Mouse (Mus musculus) monocyte, adult 5-6 weeks (primary cell): Measurements from ENCODE around the gene Kcnk4. TPM values are rescaled to one million over a fixed set of nuclear protein-coding genes. Genes with fewer than 3 reads are reported as not detected.

ENCODE experiments used
- ATAC-seq: fragments of 153-309, 156-312 bp; replicated peaks from 2 replicates; pipeline ENCODE4 v1.8.0; 2017; ENCODE audit warnings: mild to moderate bottlenecking; ENCODE audit not compliant: low TSS enrichment, insufficient number of reproducible peaks, severe bottlenecking, poor library complexity, low FRiP score
- total RNA-seq: library from RNA; stranded (forward); fragments of 200-1000, 200-491, 200-594 nt; gene quantifications from 3 replicates; pipeline ENCODE4 v1.2.3, GENCODE M21; 2017

The Kcnk4 gene
- total RNA-seq, 1 experiment from 2014 or later = not detected

DNA sequence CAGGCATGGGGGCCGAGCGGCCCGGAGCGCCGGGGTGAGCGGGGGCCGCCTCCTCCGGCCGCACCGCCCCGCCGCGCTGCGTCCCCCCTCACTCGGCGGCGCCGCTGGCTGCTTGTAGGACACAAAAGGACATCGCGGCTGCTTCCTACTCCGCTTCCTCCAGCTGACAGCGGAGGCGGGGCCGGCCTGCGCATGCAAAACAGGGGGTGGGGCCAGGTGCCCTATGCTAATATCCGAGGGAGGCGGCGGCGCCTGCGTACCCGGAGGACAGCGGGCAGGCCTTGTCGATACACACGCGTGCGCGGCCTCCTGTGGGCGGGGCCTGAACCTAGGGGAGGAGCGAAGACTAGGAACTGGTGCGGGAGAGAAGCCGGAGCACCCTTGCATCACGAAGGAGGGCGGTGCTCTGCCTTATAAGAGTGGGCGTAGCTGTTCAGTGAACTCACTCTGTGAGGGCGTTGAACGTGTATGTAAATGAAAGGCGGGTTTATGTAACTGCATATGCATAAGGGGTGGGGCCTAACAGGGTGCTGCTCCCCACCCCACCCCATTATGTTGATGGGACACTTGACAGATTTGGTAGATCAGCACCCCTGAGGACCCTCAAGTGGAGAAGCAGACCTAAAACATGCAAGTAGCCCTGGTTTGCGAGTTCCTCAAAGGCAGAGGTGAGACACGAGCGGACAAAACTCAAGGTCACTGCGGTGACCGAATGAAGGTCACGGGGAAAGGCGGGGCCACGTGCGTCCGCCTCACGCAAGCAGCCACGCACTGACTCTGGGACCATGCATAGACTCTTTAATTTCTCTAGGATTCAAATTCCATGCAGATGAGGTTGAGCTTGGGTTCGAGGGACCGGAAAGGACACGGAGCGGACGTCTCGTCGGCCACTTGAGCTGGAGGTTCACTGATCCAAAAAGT is 12.4 kb downstream of the Kcnk4 start, which contains the start of gene Esrra:
Gene Esrra, minus strand, starts transcription at position 167 of the 921 bp plus-strand sequence.
- ATAC-seq = peak; percentile 89

DNA sequence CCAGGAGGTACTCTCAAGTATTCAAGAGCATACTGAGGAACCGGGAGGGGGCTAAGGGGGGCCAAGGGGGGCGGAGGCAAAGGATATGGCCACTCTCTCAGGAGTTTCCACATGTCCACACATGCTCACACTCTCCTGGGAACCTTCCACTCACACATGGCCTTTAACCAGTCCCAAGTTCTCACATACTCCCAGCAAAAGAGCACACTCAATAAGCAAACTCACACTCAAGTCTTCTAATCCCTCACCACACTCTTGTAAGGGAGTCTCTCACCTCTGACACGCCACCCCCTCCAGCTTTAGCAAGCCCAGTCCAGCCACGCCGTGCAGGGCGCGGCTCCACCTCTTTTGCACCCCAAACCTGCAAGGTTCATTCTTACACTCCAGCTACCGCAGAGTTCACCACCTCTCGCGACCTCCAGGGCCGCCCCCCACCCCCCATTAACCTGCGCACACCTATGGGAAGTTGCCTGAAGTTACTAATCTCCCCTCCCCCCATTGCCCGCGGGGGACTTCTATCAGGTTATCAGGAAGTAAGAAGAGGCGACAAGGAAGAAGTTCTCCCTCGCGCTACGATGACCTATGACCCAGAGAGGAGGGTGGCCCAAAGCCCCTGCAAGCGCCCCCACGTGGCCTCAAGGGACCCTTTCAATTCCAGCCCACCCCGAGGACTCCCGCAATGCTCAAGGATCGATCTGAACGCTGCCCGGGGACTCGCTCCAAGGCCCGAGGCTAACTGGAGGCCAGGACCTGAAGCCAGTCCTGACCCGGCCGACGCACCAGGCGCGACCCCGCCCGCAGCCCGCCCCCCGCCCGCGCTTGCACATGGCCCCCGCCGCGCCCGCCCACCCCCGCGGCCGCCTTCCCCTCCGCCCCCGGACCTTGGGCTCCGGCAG is 13.3 kb downstream of the Kcnk4 start:
- 0 out of 2 replicates have a peak, but pooled peaks have one; percentile 6 for ATAC-seq

DNA sequence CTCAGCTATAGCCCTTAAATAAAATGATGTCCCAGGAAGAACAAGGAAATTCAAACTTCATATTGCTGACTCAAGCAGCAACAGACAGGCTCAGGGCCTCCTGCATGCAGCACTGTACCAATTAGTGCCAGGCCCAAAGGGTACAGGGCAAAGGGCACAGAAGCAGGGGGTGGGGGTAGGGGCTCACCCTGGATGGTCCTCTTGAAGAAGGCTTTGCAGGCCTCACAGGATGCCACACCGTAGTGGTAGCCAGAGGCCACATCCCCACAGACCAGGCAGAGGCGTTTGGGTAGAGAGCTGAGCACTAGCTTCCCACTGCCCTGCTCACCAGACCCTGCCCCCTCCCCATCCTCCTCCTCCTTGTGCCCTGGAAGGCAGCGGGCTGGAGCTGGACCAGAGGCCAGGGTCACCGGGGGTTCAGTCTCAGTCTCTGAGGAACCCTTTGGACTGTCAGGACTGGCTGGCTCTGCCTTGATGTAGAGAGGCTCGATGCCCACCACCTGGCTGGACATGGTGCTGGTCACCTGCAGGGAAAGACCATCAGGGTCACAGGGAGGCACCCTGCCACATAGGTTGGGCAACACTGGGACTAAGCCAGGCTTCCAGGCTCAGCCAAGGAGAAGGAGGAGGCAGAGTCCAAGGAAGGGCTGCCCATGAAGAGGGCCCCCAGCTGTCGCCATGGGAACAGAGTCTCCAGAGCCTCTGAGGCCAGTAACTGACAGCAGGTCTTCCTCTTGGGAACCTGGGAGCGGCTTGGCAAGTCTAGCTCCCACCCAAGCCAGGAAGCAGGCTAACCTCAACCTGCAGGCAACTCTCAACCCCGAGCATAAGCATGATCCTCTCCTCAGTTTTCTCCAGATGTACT is 14.2 kb downstream of the Kcnk4 start:
- ATAC-seq = no peak

DNA sequence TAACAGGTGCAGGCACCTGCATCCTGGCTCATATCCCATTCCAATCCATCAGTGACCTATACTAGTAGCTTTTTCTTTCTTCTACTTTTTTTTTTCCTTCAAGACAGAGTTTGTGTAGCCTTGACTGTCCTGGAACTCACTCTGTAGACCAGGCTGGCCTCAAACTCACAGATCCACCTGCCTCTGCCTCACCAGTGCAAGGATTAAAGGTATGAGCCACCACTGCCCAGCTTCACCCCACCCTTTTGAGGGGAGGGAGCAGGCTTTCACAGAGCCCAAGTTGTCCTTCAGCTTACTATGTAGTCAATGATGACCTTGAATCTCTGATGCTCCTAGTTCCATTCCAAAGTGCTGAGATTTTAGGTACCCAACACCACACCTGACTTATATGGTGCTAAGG is 14.9 kb downstream of the Kcnk4 start:
- ATAC-seq = no peak

DNA sequence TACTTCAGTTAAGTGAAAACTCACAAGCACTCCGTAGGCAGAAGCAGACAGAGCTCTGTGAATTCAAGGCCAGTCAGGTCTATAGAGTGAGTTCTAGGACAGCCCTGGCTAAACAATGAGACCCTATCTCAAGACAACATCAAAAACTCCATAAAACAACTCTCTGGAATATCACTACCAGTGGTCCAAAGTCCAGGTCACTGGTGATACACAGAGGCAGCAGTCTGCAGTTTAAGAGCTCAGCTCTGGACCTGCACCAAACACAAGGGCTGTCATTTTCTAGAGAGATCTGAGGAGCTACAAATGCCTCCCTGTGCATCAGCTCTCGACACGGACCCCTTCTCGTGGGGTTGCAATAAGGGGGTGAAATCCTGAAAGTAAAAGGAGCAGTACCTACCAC is 16.0 kb downstream of the Kcnk4 start:
- ATAC-seq = no peak

DNA sequence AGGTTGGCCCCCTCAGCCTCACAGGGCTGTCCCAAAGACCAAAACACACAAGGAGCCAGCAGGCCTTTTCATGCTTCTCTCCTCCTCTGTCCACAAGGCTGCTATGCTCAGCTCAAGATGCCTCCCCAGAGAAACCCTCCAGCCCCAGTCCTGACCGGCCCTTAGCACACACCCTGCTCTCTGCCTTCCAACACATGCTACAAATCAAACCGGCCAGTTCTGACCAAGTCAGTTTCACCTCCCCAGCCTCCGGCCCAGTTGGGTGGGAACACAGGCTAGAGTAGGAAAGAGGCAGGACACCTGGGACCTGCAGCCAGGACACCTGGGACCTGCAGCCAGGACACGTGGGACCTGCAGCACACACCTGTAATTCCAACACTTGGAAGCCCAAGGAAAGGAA is 17.8 kb downstream of the Kcnk4 start:
- ATAC-seq = no peak

DNA sequence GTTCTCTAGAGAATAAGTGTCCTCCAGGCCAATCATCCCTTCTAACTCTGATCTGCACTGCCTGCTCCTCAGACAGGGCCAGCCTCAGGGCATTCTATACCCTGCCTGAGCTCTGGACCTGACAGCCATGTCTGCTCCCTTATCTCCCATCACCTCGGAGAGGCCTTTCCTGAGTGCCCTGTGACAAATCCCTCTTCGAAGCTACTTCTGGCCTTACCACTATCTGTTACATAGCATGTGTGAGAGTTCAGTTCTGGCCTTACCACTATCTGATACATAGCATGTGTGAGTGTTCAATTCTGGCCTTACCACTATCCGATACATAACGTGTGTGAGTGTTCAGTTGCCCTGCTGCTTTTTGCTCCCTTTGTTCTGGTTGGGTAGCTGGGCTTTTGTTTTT is 19.0 kb downstream of the Kcnk4 start:
- ATAC-seq = no peak

DNA sequence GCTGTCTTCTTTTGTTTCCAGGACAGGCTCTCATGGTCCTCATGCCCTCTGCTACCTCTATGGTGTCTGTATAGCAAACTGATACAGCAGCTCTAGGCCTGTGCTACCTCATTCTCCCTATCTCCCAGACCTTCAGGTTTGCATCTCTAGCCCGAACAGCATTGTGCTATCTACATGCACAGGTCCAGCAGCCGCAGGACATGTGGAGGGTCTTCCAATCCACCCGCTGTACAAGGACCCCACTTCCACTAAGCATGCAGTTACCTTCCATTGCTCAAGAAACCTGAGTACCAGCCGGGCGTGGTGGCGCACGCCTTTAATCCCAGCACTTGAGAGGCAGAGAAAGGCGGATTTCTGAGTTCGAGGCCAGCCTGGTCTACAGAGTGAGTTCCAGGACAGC is 19.8 kb downstream of the Kcnk4 start:
- ATAC-seq = no peak

DNA sequence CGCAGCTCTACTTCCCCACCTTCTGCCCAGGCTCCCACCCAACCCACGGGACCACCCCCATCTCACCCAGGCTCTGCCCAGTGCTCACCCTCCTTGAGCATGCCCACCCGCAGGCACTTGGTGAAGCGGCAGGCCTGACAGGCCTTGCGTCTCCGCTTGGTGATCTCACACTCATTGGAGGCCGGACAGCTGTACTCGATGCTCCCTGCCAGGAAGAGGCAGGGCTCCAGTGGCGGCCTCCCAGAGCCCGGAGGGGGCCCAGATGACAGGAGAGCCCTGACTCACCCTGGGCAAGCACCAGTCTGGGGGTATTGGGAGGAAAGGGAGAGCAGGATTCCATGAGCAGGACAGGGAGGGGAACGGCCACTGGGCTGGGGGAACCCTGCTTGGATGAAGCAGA is 20.3 kb downstream of the Kcnk4 start:
- ATAC-seq = no peak

DNA sequence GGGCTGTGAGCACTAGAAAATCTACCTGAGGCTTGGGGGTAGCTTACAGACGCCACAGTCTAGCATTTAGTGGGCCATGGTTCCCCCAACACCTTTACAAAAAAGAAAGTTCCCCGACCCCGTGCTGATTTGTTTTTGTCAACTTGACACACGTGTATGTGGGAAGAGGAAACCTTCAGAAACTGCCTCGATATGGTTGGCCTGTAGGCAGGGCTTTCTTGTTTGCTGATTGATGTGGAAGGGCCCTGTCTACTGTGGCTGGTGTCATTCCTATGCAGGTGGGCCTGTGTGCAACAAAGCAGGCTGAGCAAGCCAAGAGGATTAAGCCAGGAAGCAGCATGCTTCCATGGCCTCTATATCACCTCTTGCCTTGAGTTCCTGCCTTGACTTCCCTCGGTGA is 21.3 kb downstream of the Kcnk4 start:
- no peak for ATAC-seq

DNA sequence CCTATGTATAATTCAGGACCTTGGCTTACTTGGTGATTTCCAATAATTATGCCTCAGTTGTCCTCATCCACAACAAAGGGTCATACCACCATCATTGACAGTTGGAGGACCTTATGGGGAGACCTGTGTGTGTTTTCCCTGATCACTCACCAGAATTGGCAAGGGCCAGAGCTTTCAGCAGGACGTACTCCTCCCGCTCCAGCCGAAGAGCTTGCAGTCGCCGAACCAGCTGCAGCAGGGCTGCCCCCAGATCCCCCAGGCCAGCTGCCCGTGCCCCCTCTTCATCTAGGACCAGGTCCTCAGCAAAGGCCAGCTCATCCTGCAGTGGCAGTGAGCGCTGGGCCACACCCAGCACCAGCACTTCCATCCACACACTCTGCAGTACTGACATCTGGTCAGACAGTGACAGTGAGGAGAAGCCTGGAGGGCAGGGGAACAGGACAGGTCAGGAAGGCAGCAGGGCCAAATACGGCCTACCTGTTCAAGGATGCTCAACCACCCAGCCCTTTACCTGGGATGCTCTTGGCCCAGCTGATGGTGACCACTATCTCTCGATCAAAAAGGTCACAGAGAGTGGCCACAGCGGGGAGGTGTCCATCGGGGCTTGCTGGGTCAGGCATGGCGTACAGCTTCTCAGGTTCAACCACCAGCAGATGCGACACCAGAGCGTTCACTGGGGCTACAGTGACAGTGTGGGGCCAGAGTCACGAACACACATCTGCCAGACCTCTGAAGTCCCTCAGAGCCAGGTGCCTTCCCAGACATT is 21.9 kb downstream of the Kcnk4 start:
- no peak for ATAC-seq

DNA sequence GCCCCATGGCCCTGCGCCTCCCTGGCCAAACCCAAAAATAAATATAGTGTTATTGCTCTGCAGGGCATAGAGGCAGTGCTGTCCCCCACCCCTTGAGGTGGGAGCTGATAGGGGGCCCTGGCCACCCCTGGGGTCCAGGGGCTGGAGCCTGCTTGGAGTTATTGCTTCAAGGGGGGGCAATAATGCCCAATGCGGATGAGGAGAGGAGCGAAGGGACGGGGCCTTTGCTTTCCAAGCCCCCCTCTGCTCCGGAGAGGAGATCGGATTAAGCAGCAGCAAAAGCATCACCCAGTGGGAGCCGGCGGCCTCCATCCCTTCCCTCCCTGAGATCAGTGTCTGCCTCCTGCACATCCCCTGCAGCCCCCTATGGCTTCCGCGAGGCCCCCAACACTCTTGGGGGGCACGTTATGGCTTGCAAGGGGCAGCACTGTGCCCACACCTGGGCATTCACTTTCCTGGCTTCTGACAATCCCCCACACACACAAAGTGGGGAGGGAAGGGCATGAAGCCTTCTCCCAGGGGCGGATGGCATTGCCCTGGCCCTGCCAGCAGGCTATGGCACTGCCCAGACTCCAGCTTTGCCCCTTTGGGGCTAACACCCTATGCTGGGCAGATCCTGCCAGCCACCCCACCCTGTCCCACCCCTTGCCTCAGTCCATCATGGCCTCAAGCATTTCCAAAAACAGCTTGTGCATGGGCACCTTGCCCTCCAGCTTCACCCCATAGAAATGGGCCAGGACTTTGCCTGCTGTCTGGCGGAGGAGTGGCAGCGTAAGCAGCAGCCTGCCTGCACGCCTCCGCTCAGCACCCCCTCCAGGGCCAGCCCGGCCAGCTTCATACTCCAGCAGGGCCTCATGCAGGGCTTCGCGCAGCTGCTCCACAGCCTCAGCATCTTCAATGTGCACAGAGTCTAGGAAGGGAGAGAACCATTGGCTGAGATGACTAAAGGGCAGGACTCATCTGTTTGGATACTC is 22.9 kb downstream of the Kcnk4 start:
- ATAC-seq = no peak

DNA sequence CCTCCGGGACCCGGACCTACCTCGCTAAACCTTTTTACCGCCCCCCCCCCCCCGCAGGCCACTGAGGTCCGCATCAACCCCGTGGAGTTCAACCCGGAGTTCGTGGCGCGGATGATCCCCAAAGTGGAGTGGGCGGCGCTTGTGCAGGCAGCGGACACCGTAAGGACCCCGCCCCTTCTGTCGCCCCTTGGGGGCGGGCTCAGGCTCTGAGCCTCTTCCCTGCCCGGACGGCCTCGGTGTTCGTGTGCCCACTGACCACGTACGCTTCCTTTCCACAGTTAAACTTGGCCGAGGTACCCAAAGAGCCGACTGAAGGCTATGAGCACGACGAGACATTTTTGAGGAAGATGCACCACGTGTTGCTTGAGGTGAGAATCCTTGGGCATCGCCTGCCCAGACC is 24.0 kb downstream of the Kcnk4 start:
- ATAC-seq = peak; percentile 21

DNA sequence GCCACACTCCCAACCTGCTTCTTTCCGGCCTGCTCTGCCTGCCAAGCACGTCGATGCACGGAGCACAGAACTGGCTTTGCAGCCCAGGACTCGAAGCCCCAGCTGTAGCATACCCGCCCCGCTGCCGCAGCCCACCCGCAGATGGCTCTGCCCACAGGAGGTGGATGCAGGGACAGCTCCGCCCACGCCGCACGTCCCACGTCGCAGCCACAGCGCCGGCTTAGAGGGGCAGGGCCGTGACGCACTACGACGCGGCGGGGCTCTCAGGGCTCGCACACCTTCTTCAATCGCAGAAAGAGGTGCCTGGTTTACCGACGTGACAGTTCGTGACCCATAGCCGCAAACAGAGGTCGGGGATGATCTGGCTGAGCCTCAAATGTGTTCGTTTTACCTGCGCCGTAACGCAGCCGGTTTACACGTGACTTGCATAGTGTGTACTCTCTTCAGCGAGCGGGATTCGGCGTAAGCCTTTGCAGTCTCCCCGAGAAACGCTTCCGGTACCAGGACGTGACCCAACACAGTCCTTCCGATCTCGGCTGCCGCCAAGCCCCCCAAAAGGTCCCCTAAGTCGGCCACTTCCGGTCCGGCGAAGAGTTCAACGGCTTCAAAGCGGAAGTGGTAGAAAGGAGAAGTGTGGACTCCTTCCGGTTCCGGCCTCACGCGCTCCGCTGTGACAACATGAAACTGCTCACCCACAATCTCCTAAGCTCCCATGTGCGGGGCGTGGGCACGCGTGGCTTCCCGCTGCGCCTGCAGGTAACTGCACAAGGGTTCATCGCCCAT is 24.6 kb downstream of the Kcnk4 start, which contains the start of the genes Trmt112 and Prdx5:
Gene Trmt112, plus strand, starts transcription at position 192 of the 783 bp plus-strand sequence.
Gene Prdx5, minus strand, starts transcription at position 600 of the 783 bp plus-strand sequence.
- peak; percentile 67 for ATAC-seq

DNA sequence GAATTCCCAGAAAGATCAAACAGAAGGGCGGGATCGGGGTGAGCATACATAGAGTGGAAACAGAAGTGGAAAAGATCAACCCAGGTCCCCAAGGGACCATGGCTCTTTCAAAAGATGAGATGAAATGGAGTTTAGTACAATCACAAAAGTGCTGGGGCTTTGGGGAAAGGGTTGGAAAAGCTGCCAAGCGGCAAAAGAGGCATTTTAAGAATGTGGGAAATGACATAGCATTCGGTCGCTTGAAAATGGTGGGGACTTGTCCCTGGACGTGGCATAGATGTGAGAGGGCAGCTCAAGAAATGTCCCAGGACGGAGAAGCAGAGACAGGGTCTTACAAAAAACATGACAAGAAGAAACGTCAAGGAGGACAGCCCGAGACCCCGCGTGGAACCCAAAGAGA is 25.3 kb downstream of the Kcnk4 start:
- no peak for ATAC-seq
